Mouse (Mus musculus) ES-E14 (cell line): Measurements from ENCODE around the gene Magi1.

ENCODE experiments used
- CHD2 ChIP-seq: IDR thresholded peaks from 2 replicates; pipeline ENCODE4 v1.6.1; 2014; ENCODE audit warnings: mild to moderate bottlenecking, low read depth, low read length, inconsistent platforms
- HCFC1 ChIP-seq: IDR thresholded peaks from 2 replicates; pipeline ENCODE4 v1.6.1; 2012; ENCODE audit warnings: low read length, inconsistent platforms, borderline replicate concordance; ENCODE audit not compliant: insufficient read depth
- MAFK ChIP-seq: IDR thresholded peaks from 2 replicates; pipeline ENCODE4 v1.6.1; 2014; ENCODE audit warnings: mild to moderate bottlenecking, low read depth, low read length, inconsistent platforms; ENCODE audit not compliant: insufficient read depth
- ZC3H11A ChIP-seq: IDR thresholded peaks from 2 replicates; pipeline ENCODE4 v1.6.1; 2012; ENCODE audit warnings: low read depth, mild to moderate bottlenecking, inconsistent platforms, low read length, borderline replicate concordance
- ZNF384 ChIP-seq: IDR thresholded peaks from 2 replicates; pipeline ENCODE4 v1.6.1; 2012; ENCODE audit warnings: low read depth, low read length, inconsistent platforms

DNA sequence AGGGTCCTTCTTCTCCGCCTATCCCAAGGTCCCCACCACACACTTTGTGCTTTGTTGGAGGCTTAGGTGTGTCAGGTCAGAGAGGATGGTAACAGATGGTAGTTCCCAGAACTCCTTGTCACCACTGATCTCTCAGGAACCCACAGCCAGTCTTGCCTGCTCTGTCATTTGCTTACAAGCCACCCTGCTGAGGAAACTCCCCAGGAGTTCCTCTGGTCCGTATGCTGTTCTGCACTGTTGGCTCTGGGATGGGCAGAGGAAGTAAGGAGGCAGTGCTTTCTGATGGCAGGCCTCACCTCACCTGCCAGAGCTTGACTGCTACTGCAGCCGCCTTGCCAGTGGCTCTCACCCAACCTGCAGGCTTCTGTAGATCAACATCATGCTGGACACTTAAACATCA lies 147.0 kb downstream of the Magi1 start:
- TF ChIP-seq ZNF384 (no peak), ZC3H11A (no peak), HCFC1 (no peak), MAFK (no peak), CHD2 (no peak)
